In the genomic region with DNA sequence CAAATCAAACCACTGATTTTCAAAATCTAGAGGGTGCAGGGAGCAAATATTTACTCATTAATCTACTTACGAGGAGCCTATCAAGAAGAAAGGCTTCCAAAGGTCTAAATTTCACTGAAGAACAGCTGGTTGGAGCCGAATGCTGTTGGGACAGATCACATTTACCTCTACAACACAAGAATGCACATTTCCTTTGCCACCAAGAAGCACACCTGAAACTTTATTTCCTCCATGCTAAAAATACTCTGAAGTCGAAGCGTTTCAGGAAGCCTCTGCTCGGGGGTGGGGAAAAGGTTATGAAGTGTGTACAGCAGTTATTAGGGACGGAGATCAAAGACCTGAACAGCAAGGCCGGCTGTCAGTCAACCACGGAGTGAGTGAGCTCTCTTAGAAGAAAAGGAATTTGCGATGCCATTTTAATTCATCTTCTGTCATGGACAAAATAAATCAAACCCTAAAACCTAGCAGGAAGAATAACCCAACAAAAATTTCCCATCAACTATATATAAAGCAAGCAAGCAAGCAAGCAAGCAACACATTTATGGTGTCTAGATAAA, we compare ENCODE assay signal across 19 mouse cellular contexts. TPM values are rescaled to one million over a fixed set of nuclear protein-coding genes. Genes with fewer than 3 reads are reported as not detected.
DNase-seq lines count a peak whose midpoint lies in the region; ATAC-seq and TF ChIP-seq lines count a peak whose summit lies in the region.
"Had no signal": no experiment of that assay in that cellular context is flagged by ENCODE, and none has a peak within 500 bp of the region (broad histone marks: within the 10 kb centered on the region; RNA-seq: fewer than 3 reads in every experiment).

No protein-coding gene starts in this region.

- no peak overlapping the region for H3K27ac ChIP-seq in embryonic facial prominence, embryonic 11.5 days (replicated peaks; ENCODE audit: low read depth, low read length)
- H3K27ac ChIP-seq in embryonic facial prominence, embryonic 10.5 days (replicated peaks), result no peak overlapping the region
- H3K27ac ChIP-seq in hindbrain, postnatal 0 days, result peak overlapping the region; percentile 45; the same call in 1 of the 2 replicates
- H3K27ac ChIP-seq in hindbrain, embryonic 12.5 days, result no peak overlapping the region
- peak overlapping the region; percentile 63 for H3K27ac ChIP-seq in lung, embryonic 14.5 days (ENCODE audit: low read depth)
- H3K27ac ChIP-seq in embryonic facial prominence, embryonic 14.5 days (replicated peaks; ENCODE audit: low read depth, low read length), result peak overlapping the region; percentile 15; the same call in 1 of the 2 replicates
- H3K27ac ChIP-seq: embryonic facial prominence, embryonic 13.5 days; hindbrain, embryonic 13.5 days; midbrain, embryonic 13.5 days; stomach, postnatal 0 days had no signal

- ATAC-seq in embryonic facial prominence, embryonic 11.5 days (replicated peaks; ENCODE audit: insufficient number of reproducible peaks, low FRiP score, low TSS enrichment, low read depth), result no peak
- no peak for ATAC-seq in hindbrain, postnatal 0 days
- ATAC-seq in hindbrain, embryonic 12.5 days (ENCODE audit: low FRiP score), result no peak
- 0 out of 2 replicates have a peak, but pooled peaks have one; percentile 60 for ATAC-seq in lung, embryonic 14.5 days (ENCODE audit: insufficient read depth)
- no peak for ATAC-seq in embryonic facial prominence, embryonic 14.5 days (ENCODE audit: low read depth)
- ATAC-seq: midbrain, embryonic 13.5 days; Patski had no signal

- WGBS in embryonic facial prominence, embryonic 11.5 days, result 59% methylated on average over 9 of the region's 9 CpGs
- WGBS in embryonic facial prominence, embryonic 10.5 days, result 69% methylated on average over 9 of the region's 9 CpGs
- WGBS in hindbrain, postnatal 0 days, result 65% methylated on average over 9 of the region's 9 CpGs
- WGBS in hindbrain, embryonic 12.5 days, result 62% methylated on average over 9 of the region's 9 CpGs
- 28% methylated on average over 9 of the region's 9 CpGs for WGBS in lung, embryonic 14.5 days
- 45% methylated on average over 9 of the region's 9 CpGs for WGBS in embryonic facial prominence, embryonic 14.5 days

- no peak overlapping the region for H3K4me2 ChIP-seq in embryonic facial prominence, embryonic 11.5 days (ENCODE audit: low read depth, low read length)
- no peak overlapping the region for H3K4me2 ChIP-seq in hindbrain, postnatal 0 days (ENCODE audit: low read depth, low read length)
- H3K4me2 ChIP-seq in hindbrain, embryonic 12.5 days (replicated peaks), result no peak overlapping the region
- no peak overlapping the region for H3K4me2 ChIP-seq in lung, embryonic 14.5 days
- H3K4me2 ChIP-seq in embryonic facial prominence, embryonic 14.5 days (ENCODE audit: low read depth, low read length), result no peak overlapping the region
- H3K4me2 ChIP-seq: embryonic facial prominence, embryonic 13.5 days; hindbrain, embryonic 13.5 days; liver, embryonic 11.5 days; midbrain, embryonic 13.5 days had no signal

- no peak for TF ChIP-seq CTCF in hindbrain, postnatal 0 days (IDR thresholded peaks at IDR 0.05; ENCODE audit: low read depth)
- no peak for TF ChIP-seq CTCF in lung, embryonic 14.5 days (IDR thresholded peaks at IDR 0.05; ENCODE audit: low read depth)

- no peaks in the 10 kb centered on the region for H3K9me3 ChIP-seq in embryonic facial prominence, embryonic 11.5 days (replicated peaks; ENCODE audit: control insufficient read depth, low read length)
- H3K9me3 ChIP-seq in embryonic facial prominence, embryonic 10.5 days, result no peaks in the 10 kb centered on the region
- H3K9me3 ChIP-seq in hindbrain, postnatal 0 days (ENCODE audit: low read length), result no peaks in the 10 kb centered on the region
- no peaks in the 10 kb centered on the region for H3K9me3 ChIP-seq in hindbrain, embryonic 12.5 days (replicated peaks)
- H3K9me3 ChIP-seq in lung, embryonic 14.5 days (ENCODE audit: low read depth, low read length), result no peaks in the 10 kb centered on the region
- no peaks in the 10 kb centered on the region for H3K9me3 ChIP-seq in embryonic facial prominence, embryonic 14.5 days (ENCODE audit: control insufficient read depth, low read length)
- H3K9me3 ChIP-seq: embryonic facial prominence, embryonic 13.5 days; hindbrain, embryonic 13.5 days; midbrain, embryonic 13.5 days had no signal

- no peaks in the 10 kb centered on the region for H3K27me3 ChIP-seq in embryonic facial prominence, embryonic 11.5 days (ENCODE audit: control insufficient read depth, insufficient read depth, low read length)
- no peaks in the 10 kb centered on the region for H3K27me3 ChIP-seq in embryonic facial prominence, embryonic 10.5 days (replicated peaks; ENCODE audit: low read depth, poor library complexity, severe bottlenecking)
- no peaks in the 10 kb centered on the region for H3K27me3 ChIP-seq in hindbrain, postnatal 0 days (ENCODE audit: insufficient read depth, low read length)
- H3K27me3 ChIP-seq in hindbrain, embryonic 12.5 days, result no peaks in the 10 kb centered on the region
- no peaks in the 10 kb centered on the region for H3K27me3 ChIP-seq in lung, embryonic 14.5 days (ENCODE audit: insufficient read depth, low read length)
- no peaks in the 10 kb centered on the region for H3K27me3 ChIP-seq in embryonic facial prominence, embryonic 14.5 days (replicated peaks; ENCODE audit: control insufficient read depth, insufficient read depth, low read length)
- H3K27me3 ChIP-seq: embryonic facial prominence, embryonic 13.5 days; hindbrain, embryonic 13.5 days; midbrain, embryonic 13.5 days; Patski had no signal

- no peaks in the 10 kb centered on the region for H3K4me1 ChIP-seq in embryonic facial prominence, embryonic 11.5 days (ENCODE audit: control insufficient read depth, insufficient read depth, low read length)
- peaks cover 18% of the 10 kb centered on the region for H3K4me1 ChIP-seq in embryonic facial prominence, embryonic 10.5 days
- no peaks in the 10 kb centered on the region for H3K4me1 ChIP-seq in hindbrain, postnatal 0 days (ENCODE audit: insufficient read depth, low read length)
- peaks cover 2% of the 10 kb centered on the region; the same call in 1 of the 2 replicates for H3K4me1 ChIP-seq in hindbrain, embryonic 12.5 days
- peaks cover 8% of the 10 kb centered on the region; the same call in 1 of the 2 replicates for H3K4me1 ChIP-seq in lung, embryonic 14.5 days (ENCODE audit: insufficient read depth)
- H3K4me1 ChIP-seq in embryonic facial prominence, embryonic 14.5 days (ENCODE audit: control insufficient read depth, insufficient read depth, low read length), result peaks cover 3% of the 10 kb centered on the region; the same call in 1 of the 2 replicates

- H3K4me3 ChIP-seq in embryonic facial prominence, embryonic 11.5 days (ENCODE audit: low read depth, low read length), result no peak overlapping the region
- no peak overlapping the region for H3K4me3 ChIP-seq in embryonic facial prominence, embryonic 10.5 days
- H3K4me3 ChIP-seq in hindbrain, postnatal 0 days (ENCODE audit: low read length), result no peak overlapping the region
- no peak overlapping the region for H3K4me3 ChIP-seq in hindbrain, embryonic 12.5 days
- no peak overlapping the region for H3K4me3 ChIP-seq in lung, embryonic 14.5 days (ENCODE audit: low read depth, low read length)
- no peak overlapping the region for H3K4me3 ChIP-seq in embryonic facial prominence, embryonic 14.5 days (ENCODE audit: low read depth, low read length)
- H3K4me3 ChIP-seq: embryonic facial prominence, embryonic 13.5 days; hindbrain, embryonic 13.5 days; midbrain, embryonic 13.5 days had no signal

- no peak overlapping the region for H3K9ac ChIP-seq in embryonic facial prominence, embryonic 11.5 days (replicated peaks; ENCODE audit: low read length)
- H3K9ac ChIP-seq in hindbrain, postnatal 0 days (replicated peaks; ENCODE audit: low read length), result no peak overlapping the region
- no peak overlapping the region for H3K9ac ChIP-seq in hindbrain, embryonic 12.5 days
- H3K9ac ChIP-seq in lung, embryonic 14.5 days, result no peak overlapping the region
- no peak overlapping the region for H3K9ac ChIP-seq in embryonic facial prominence, embryonic 14.5 days (ENCODE audit: low read depth, low read length)
- H3K9ac ChIP-seq: embryonic facial prominence, embryonic 13.5 days; hindbrain, embryonic 13.5 days; midbrain, embryonic 13.5 days had no signal

- peak; percentile 11 for DNase-seq in embryonic facial prominence, embryonic 11.5 days (ENCODE audit: low spot score)
- DNase-seq in embryonic facial prominence, embryonic 10.5 days (ENCODE audit: low spot score), result no peak
- DNase-seq in hindbrain, postnatal 0 days (ENCODE audit: low spot score), result no peak
- DNase-seq in lung, embryonic 14.5 days, result peak; percentile 20
- no peak for DNase-seq in lung, postnatal 10 days
- DNase-seq in embryonic facial prominence, embryonic 14.5 days (ENCODE audit: low spot score), result no peak
- DNase-seq in ovary, postnatal 36 days (ENCODE audit: low spot score), result no peak
- DNase-seq: cerebellum, adult 11 months; cerebellum, postnatal 36 days; left cerebral cortex, postnatal 4 days; right cerebral cortex, postnatal 14 days; thymus, postnatal 36 days had no signal

- no peaks in the 10 kb centered on the region for H3K36me3 ChIP-seq in embryonic facial prominence, embryonic 11.5 days (replicated peaks; ENCODE audit: control insufficient read depth, insufficient read depth, low read depth, low read length)
- no peaks in the 10 kb centered on the region for H3K36me3 ChIP-seq in embryonic facial prominence, embryonic 10.5 days (replicated peaks)
- no peaks in the 10 kb centered on the region for H3K36me3 ChIP-seq in hindbrain, postnatal 0 days (ENCODE audit: insufficient read depth, low read length)
- H3K36me3 ChIP-seq in hindbrain, embryonic 12.5 days, result no peaks in the 10 kb centered on the region
- H3K36me3 ChIP-seq in lung, embryonic 14.5 days (ENCODE audit: insufficient read depth), result no peaks in the 10 kb centered on the region
- no peaks in the 10 kb centered on the region for H3K36me3 ChIP-seq in embryonic facial prominence, embryonic 14.5 days (ENCODE audit: control insufficient read depth, insufficient read depth, low read length)
- H3K36me3 ChIP-seq: embryonic facial prominence, embryonic 13.5 days; hindbrain, embryonic 13.5 days; midbrain, embryonic 13.5 days had no signal

RNA-seq across cellular contexts. Expression of gene Ttc7b, which starts 18.6 kb away (rescaled TPM):
- 6.5 and 10.0 TPM in 2 replicates for polyA plus RNA-seq in embryonic facial prominence, embryonic 11.5 days (2014; fragmentation: Nextera tagmentation; extraction: Ambion mirVana)
- 4.2 and 4.6 TPM in 2 replicates for polyA plus RNA-seq in embryonic facial prominence, embryonic 10.5 days (2016; fragmentation: Nextera tagmentation; extraction: Ambion mirVana)
- total RNA-seq in hindbrain, postnatal 0 days (2014; rRNA removed), result 45.6 and 51.2 TPM in 2 replicates
- polyA plus RNA-seq in hindbrain, postnatal 0 days (2015; fragmentation: Nextera tagmentation; extraction: Ambion mirVana), result 8.3 and 8.6 TPM in 2 replicates
- 5.1 and 6.1 TPM in 2 replicates for polyA plus RNA-seq in hindbrain, embryonic 12.5 days (2016; fragmentation: Nextera tagmentation; extraction: Ambion mirVana)
- 6.3 and 8.1 TPM in 2 replicates for polyA plus RNA-seq in lung, embryonic 14.5 days (2014; fragmentation: Nextera tagmentation; extraction: Ambion mirVana)
- polyA plus RNA-seq in embryonic facial prominence, embryonic 14.5 days (2014; fragmentation: Nextera tagmentation; extraction: Ambion mirVana), result 6.6 and 6.7 TPM in 2 replicates

Comparison
In these comparisons a context has a peak if more than half of its experiments do, and no peak if none do; other contexts are left out.
1. DNase-seq: peak in embryonic facial prominence, embryonic 11.5 days (single experiment) and lung, embryonic 14.5 days (single experiment); none in embryonic facial prominence, embryonic 10.5 days (single experiment), hindbrain, postnatal 0 days (single experiment), lung, postnatal 10 days (single experiment), embryonic facial prominence, embryonic 14.5 days (single experiment) and ovary, postnatal 36 days (single experiment).
2. H3K27ac ChIP-seq: peak in hindbrain, postnatal 0 days (single experiment), lung, embryonic 14.5 days (single experiment) and embryonic facial prominence, embryonic 14.5 days (single experiment); none in embryonic facial prominence, embryonic 11.5 days (single experiment), embryonic facial prominence, embryonic 10.5 days (single experiment) and hindbrain, embryonic 12.5 days (single experiment).